Mouse (Mus musculus): ENCODE results near the gene Hibadh.

DNA sequence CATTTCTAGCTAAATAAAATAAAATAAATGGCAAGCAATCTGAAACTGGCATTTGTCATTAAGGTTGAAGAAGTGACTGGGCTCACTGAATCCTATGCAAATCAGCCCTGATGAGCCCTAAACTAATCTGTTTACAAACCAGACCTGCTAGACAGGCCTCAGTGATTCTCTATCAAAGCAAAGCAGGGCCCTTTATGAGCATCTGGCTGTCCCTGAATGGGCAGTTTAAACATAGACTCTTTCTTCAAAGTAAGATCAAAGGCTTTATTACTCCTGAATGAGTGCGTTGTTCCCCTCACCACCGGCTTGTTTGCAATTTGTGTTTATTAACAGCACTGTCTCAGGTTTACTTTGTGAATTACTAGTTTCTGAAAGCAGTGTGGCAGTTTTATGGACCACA is 100.3 kb downstream of the Hibadh start:
- TF ChIP-seq POLR2A (IDR thresholded peaks at IDR 0.05; ENCODE audit: borderline replicate concordance, low read depth, low read length): no peak
- no peak for TF ChIP-seq CTCF (IDR thresholded peaks at IDR 0.05; ENCODE audit: low read depth, low read length)
